Mouse (Mus musculus) ES-Bruce4 (cell line): ENCODE data around the gene Strip1.

Experiments used
- CTCF ChIP-seq: IDR thresholded peaks from one replicate; pipeline ENCODE4 v1.8.1; 2011; ENCODE audit warnings: low read depth, low read length
- POLR2A ChIP-seq: IDR thresholded peaks from one replicate; pipeline ENCODE4 v1.8.1; 2011; ENCODE audit warnings: low read length; ENCODE audit not compliant: insufficient read depth

- TF ChIP-seq CTCF (no peak), POLR2A (no peak)
Measured at GRCm38 (mm10) chr3:107656151-107656550, 24.7 kb upstream of the Strip1 start.
